Comparison of ENCODE assay signal across 21 mouse cellular contexts in the genomic region with DNA sequence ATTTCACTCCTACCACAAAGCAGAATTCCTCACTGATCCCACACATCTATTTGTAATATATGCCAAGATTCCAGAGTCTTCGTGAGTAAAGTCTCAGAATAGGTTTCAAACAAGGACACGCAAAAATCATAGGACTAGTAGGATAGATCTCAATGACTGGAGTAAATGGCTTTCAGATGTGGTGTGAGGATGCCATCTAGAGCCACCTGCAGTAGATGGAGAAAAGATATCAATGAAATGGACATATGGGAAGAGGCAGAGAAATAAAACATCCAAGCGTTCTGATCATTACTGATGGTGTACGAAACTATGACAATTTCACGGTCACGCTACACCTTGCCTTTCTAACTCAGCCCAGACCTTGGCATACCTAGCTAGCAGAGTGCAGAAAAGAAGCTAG.
"Had no signal": no experiment of that assay in that cellular context is flagged by ENCODE, and none has a peak within 500 bp of the region (broad histone marks: within the 10 kb centered on the region; RNA-seq: fewer than 3 reads in every experiment).

No protein-coding gene starts in this region.

- H3K9me3 ChIP-seq: lung, embryonic 15.5 days; megakaryocyte, embryonic 14.5 days; midbrain, embryonic 13.5 days; midbrain, embryonic 15.5 days; neural tube, embryonic 13.5 days; neural tube, embryonic 15.5 days; stomach, embryonic 15.5 days had no signal

- H3K4me2 ChIP-seq: lung, embryonic 15.5 days; midbrain, embryonic 11.5 days; midbrain, embryonic 13.5 days; midbrain, embryonic 15.5 days; neural tube, embryonic 13.5 days; neural tube, embryonic 15.5 days; stomach, embryonic 15.5 days had no signal

- H3K4me1 ChIP-seq: megakaryocyte, embryonic 14.5 days; midbrain, embryonic 13.5 days; midbrain, embryonic 15.5 days; neural tube, embryonic 13.5 days; neural tube, embryonic 15.5 days; stomach, embryonic 15.5 days had no signal

- H3K9ac ChIP-seq: liver, postnatal 0 days; lung, embryonic 15.5 days; midbrain, embryonic 13.5 days; midbrain, embryonic 15.5 days; neural tube, embryonic 13.5 days; neural tube, embryonic 15.5 days; stomach, embryonic 15.5 days had no signal

- H3K27me3 ChIP-seq: lung, embryonic 15.5 days; midbrain, embryonic 13.5 days; midbrain, embryonic 15.5 days; neural tube, embryonic 13.5 days; neural tube, embryonic 15.5 days; stomach, embryonic 15.5 days had no signal

- ATAC-seq: liver, postnatal 0 days; lung, postnatal 0 days; midbrain, embryonic 13.5 days; midbrain, embryonic 15.5 days had no signal

- H3K27ac ChIP-seq: lung, embryonic 15.5 days; macrophage; midbrain, embryonic 13.5 days; midbrain, embryonic 15.5 days; neural tube, embryonic 13.5 days; neural tube, embryonic 15.5 days; stomach, embryonic 15.5 days; stomach, postnatal 0 days had no signal

- H3K4me3 ChIP-seq: lung, embryonic 15.5 days; megakaryocyte, embryonic 14.5 days; midbrain, embryonic 13.5 days; midbrain, embryonic 15.5 days; neural tube, embryonic 13.5 days; neural tube, embryonic 15.5 days; stomach, embryonic 15.5 days had no signal

- H3K36me3 ChIP-seq: lung, embryonic 15.5 days; midbrain, embryonic 13.5 days; midbrain, embryonic 15.5 days; neural tube, embryonic 13.5 days; neural tube, embryonic 15.5 days; stomach, embryonic 15.5 days had no signal

- DNase-seq: liver, postnatal 0 days; lung, adult 2 months; lung, postnatal 14 days; lung, postnatal 36 days; retina, postnatal 1 day; right cerebral cortex, adult 18-20 months; right cerebral cortex, postnatal 14 days; thymus, adult 2 months; thymus, postnatal 25 days; thymus, postnatal 4 days had no signal
